Mouse (Mus musculus) R1 (cell line): ENCODE data around the gene Slc38a2.

ENCODE experiments used
- DNase-seq: peaks from one replicate; pipeline ENCODE4 v3.0.0-alpha.2; 2018; ENCODE audit warnings: low read depth, low spot score

Gene Slc38a2

GRCm38 (mm10) chr15:96666663-96667062 is 32.9 kb downstream of the Slc38a2 start:
- DNase-seq, result peak; percentile 83

- DNase-seq, result peak; percentile 87
Measured at GRCm38 (mm10) chr15:96665889-96666288, 33.6 kb downstream of the Slc38a2 start.

- no peak for DNase-seq
Measured at GRCm38 (mm10) chr15:96660590-96661141, 38.9 kb downstream of the Slc38a2 start.

- DNase-seq, result no peak
Measured at GRCm38 (mm10) chr15:96658275-96658602, 41.3 kb downstream of the Slc38a2 start.

- peak; percentile 42 for DNase-seq
Measured at GRCm38 (mm10) chr15:96657576-96658274, 41.8 kb downstream of the Slc38a2 start.

- no peak for DNase-seq
Measured at GRCm38 (mm10) chr15:96655514-96655913, 44.0 kb downstream of the Slc38a2 start.

- DNase-seq, result no peak
Measured at GRCm38 (mm10) chr15:96654714-96655113, 44.8 kb downstream of the Slc38a2 start.

- DNase-seq, result peak; percentile 79
Measured at GRCm38 (mm10) chr15:96653011-96653410, 46.5 kb downstream of the Slc38a2 start.

- no peak for DNase-seq
Measured at GRCm38 (mm10) chr15:96652531-96652930, 47.0 kb downstream of the Slc38a2 start.

- DNase-seq, result peak; percentile 66
Measured at GRCm38 (mm10) chr15:96647376-96647775, 52.2 kb downstream of the Slc38a2 start.

- DNase-seq, result peak; percentile 82
Measured at GRCm38 (mm10) chr15:96642436-96643405, 56.8 kb downstream of the Slc38a2 start, which contains the start of gene Slc38a1. TSS of gene Slc38a1 (minus strand) at chr15:96642913.

- peak; percentile 61 for DNase-seq
Measured at GRCm38 (mm10) chr15:96641821-96642435, 57.6 kb downstream of the Slc38a2 start.

- peak; percentile 84 for DNase-seq
Measured at GRCm38 (mm10) chr15:96641111-96641820, 58.3 kb downstream of the Slc38a2 start.

GRCm38 (mm10) chr15:96640291-96640985 is 59.1 kb downstream of the Slc38a2 start:
- DNase-seq, result peak; percentile 63

GRCm38 (mm10) chr15:96639630-96640029 is 59.9 kb downstream of the Slc38a2 start:
- no peak for DNase-seq

- no peak for DNase-seq
Measured at GRCm38 (mm10) chr15:96638656-96639055, 60.9 kb downstream of the Slc38a2 start.

- DNase-seq, result peak; percentile 89
Measured at GRCm38 (mm10) chr15:96638173-96638572, 61.4 kb downstream of the Slc38a2 start.
